Mouse (Mus musculus) heart, postnatal 4 days (tissue): Measurements from ENCODE around the gene Cgnl1. TPM values are rescaled to one million over a fixed set of nuclear protein-coding genes. Genes with fewer than 3 reads are reported as not detected.

ENCODE experiments used
- DNase-seq: peaks from one replicate; pipeline ENCODE4 v3.0.0; 2021
- total RNA-seq, 2 experiments: library from RNA; stranded (reverse); gene quantifications; 2 replicates each; pipeline ENCODE4 v1.2.3; 2021

Cgnl1 gene
- total RNA-seq, 2 experiments from 2014 or later, result 55.8 to 56.7 TPM

DNA sequence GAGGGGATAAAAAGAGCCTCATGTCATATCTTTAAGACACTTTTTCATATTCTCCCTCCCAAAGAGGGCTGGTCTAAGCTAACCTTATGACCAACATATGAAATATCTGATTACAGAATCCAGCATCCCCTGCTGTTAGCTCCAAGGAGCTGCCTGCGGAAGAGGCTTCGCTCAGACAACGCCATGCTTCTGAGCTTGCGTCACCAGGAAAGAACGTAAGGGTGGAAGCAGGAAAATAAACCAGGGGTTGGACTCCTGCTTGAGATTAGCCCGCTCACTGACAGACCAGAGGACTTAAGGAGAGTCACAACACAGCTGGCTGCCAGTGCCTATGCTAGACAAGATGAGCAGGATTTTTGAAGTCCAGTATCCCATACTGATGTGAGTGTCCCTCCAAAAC is 105.0 kb downstream of the Cgnl1 start:
- peak; percentile 55 for DNase-seq

DNA sequence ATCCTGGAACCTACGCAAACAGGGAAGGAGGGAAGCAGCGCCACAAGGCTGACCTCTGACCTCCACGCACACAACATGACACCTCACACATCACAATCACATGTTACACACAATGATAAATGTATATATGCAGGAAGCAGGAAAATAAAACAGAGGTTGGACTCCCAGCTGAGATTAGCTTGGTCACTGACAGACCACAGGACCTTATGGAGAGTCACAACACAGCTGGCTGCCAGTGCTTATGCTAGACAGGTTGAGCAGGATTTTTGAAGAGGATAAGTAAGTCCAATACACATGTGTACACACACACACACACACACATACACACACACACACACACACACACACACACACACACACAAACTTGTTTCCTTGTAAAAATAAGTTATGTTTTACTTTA is 105.9 kb downstream of the Cgnl1 start:
- no peak for DNase-seq

GRCm38 (mm10) chr9:71664855-71665254 is 106.5 kb downstream of the Cgnl1 start:
- DNase-seq, result no peak

GRCm38 (mm10) chr9:71663421-71664217 is 107.8 kb downstream of the Cgnl1 start:
- peak; percentile 21 for DNase-seq

DNA sequence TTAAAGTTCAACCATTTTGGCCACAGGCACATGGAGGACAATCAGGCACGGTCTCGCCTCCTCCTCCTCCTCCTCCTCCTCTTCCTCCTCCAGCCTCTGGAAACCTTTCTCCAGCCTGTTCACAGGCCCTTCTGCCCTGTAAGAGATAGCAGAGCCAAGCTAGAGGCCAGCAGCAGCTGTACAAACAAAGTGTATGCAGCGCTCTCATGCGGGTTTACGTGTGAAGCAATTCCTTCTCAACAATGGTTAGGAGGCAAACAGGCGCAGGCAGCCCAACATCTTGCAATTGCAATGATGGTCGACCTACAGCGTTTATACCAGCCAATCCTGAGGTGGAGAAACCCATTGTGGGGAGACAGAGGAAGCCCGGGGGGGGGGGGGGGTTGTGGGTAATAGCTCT is 110.9 kb downstream of the Cgnl1 start:
- DNase-seq, result peak; percentile 27

GRCm38 (mm10) chr9:71659681-71660080 is 111.7 kb downstream of the Cgnl1 start:
- DNase-seq, result no peak

DNA sequence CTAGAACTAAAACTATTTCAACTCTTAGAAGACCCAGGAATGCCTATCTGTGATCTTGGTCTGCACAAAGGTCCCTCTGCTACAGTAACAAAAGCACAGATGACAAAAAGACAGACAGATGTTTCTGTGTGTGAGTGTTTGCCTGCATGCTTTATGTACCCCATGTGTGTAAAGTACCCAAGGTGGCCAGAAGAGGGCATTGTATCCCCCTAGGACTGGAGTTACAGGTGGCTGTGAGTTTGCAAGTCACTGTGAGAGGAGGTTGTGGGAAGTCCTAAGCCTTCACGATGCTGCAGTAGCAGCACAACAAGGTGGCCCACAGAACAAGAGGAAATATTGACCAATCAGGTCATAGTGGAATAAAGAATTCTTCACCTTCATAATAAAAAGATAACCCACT is 114.2 kb downstream of the Cgnl1 start:
- DNase-seq, result no peak

GRCm38 (mm10) chr9:71654861-71655260 is 116.5 kb downstream of the Cgnl1 start:
- DNase-seq, result no peak

GRCm38 (mm10) chr9:71646115-71646514 is 125.3 kb downstream of the Cgnl1 start:
- DNase-seq, result peak; percentile 89

DNA sequence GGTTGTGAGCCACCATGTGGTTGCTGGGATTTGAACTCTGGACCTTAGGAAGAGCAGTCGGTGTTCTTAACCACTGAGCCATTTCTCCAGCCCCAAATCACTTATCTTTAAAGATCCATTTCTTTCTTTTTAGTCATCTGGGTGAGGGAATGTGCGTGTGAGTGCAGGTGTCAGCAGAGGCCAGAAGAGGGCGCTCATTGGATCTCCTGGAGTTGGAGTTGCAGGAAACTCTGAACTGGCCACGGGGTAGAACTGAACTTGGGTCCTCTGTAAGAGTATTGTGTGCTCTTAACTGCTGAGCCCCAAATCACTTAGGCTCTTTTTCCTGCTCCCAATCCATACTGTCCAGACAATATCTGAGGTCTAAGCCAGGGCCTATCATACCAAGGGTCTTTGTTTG is 127.8 kb downstream of the Cgnl1 start:
- no peak for DNase-seq

DNA sequence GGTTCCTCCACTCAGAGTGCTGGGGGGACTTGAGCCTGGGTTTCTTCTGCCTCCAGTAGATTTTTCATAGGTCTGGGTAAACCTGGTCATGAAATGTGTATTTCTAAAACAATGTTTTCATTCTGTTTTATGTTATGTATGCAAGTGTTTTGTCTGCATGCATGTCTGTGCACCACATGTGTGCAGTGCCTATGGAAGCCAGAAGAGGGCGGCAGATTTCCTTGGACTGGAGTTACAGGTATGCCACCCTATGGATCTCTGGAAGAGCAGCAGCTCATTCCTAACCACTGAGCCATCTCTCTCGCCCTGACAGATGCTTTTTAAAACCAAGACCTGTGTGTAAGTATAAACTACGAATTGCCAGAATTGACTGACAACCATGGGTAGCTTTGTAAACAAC is 129.1 kb downstream of the Cgnl1 start:
- DNase-seq, result no peak

DNA sequence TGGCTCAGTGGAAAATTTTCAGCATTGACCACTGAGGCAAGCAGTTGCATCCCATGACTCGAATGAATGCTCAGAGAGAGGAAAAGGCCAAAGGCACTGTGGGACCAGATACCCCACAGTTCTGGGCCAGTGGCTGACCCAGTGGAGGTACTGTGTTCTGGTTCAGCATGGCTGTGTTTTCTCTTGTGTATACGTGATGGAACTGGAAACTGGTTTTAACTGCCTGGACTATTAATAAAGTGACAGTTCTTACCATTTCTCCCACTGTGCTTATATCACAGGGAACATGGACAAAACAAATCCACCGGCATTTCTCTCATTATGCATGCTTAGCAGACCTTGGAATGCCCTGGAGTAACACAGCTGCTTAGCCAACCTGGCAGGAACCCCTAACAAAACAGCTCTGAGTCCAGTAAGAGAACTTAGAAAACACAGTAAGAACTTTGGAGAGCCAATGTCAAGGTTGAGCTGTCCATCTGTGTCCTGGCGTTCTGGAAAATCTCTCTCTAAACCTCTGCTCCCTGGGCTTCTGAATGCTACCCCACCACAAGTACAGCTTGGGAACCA is 131.0 kb downstream of the Cgnl1 start:
- DNase-seq, result no peak

GRCm38 (mm10) chr9:71638198-71638597 is 133.2 kb downstream of the Cgnl1 start:
- DNase-seq, result no peak

DNA sequence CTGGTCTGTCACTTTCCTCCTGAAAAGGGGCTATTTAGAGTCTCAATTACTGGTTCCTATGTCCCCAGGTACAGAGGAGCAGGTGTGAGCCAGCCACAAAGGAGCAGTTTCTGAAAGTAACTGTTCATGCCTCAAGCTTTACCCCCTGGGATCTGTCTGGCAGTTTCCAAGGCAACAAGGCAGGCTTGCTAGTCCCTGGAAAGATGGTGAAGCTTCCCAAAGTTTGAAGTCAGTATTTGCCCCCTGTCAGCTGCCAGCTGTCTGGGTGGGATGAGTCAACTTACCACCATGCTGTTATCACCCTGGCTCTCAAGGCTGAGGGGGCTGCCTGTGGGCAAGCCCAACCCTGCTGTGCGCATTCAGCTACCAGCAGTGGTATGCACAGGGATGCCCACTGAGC is 134.5 kb downstream of the Cgnl1 start:
- DNase-seq, result no peak

- no peak for DNase-seq
Observed at GRCm38 (mm10) chr9:71635627-71636026, 135.8 kb downstream of the Cgnl1 start.

GRCm38 (mm10) chr9:71634916-71635315 is 136.5 kb downstream of the Cgnl1 start:
- no peak for DNase-seq

DNA sequence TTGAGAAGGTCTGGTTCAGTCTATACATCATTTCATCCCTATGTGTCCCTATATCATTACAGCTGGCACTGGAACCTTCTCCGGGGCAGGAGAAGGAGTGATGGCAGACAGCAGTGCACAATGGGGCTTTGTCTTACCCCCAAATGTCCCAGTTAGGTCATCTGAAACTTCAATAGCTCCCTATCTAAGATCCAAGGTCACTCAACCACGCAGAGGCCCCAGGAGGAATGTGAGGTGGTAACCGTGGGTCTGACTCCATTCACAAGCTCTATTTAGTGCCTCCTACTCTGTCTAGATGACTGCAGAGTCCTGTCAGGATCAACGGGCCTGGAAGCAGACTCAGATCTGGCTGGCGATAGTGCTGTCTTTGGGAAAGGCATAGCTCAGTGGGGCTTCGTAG is 142.5 kb downstream of the Cgnl1 start:
- no peak for DNase-seq

- DNase-seq, result peak; percentile 46
Observed at GRCm38 (mm10) chr9:71628286-71628685, 143.1 kb downstream of the Cgnl1 start.

DNA sequence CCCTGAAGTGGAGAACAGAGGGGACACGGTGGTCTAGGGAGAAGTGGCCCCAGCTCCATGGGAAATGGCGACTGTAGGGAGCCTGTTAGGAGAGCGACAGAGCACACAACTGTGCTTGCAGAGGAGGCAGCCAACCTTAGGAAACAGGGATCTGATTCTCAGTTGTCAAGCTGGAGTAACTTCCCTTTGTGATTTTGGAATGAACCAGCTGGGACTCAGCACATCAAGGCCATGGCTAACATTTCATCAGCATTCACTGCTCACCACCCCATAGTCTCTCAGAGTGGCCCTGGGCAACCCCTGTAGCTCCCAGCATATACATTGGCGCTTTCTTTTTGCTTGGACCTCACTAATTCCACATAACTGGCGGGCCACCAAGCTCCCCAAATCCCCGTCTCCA is 145.4 kb downstream of the Cgnl1 start:
- no peak for DNase-seq

DNA sequence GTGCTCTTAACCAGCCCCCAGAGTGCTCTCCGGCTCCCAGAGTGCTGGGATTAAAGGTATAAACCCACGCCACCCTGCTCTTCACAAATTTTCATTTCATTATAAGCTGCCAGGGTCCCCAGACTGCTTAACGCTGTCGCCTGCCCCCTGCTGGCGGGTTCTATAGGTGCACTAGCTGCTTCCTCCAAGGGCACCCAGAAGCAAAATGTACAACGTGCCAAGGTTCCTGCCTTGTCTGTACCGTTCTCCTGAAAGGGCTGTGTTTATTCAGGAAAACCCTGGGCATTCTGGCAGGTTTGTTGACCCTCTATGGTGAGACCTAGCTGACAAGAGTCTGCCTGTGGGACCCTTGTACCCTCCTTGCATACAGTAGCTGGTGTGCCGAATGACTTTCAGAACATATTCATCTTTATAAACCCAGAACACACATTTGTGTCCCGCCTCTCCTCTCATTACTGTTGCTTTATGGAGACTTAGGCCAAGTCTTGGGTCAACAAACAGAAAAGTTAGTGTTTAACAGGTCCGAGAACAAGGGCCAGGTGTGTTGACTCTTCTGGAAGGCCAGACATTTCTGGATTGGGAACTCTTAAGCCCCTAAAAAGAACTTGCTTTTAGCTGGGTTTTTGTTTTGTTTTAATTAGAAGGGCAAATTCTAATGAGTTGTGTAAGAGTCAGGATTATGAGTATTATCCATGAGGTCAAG is 146.5 kb downstream of the Cgnl1 start:
- DNase-seq, result peak; percentile 82

DNA sequence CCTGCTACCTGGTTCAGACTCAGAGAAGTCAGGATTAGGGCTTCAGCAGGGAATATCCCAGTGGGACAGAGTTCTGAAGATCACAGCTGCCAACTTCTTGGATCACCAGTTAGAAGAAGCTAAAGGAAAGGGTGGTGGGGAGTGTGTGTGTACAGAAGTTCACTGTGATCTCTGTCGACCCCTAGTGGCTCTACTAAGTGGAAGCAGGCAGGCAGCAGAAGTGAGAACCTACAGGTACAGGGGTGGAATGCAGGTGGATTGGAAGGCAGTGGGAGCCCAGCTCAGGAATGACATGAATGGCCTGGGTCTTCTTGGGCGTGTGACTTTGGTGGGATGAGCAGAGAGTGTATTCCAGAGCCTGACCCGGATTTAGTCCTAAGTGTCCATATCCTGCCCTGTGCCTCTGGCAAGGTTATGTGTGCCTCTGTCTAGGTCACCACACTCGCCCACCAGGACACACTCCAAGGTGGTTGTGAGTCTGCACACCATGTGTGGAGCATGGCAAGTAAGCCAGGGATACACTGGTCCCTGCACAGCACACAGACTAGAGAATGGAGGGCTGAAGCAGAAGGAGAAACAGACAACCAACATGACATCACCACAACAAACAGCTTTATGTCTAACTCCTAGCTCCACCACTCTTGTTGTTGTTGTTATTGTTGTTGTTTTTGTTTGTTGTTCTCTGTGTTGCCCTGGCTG is 147.4 kb downstream of the Cgnl1 start:
- peak; percentile 37 for DNase-seq

DNA sequence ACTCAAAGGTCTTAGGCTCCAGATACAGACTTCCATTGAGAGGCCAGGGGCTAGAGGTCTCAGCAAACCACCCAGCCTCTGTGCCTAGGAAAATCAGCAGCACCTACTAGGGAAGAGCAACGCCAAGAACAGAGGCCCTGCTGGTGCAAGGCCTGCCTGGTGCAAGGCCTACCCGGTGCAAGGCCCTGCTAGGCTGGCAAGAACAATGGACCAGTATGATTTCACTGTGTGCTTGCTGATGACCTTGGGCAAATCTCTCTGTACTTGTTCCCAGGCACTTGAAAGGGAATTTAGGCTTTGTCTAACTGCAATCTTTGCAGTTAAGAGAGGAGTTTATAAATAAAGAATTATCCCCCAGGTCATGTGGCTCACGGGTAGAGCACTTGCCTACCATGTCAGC is 148.8 kb downstream of the Cgnl1 start:
- DNase-seq, result no peak

- no peak for DNase-seq
Observed at GRCm38 (mm10) chr9:71621968-71622367, 149.4 kb downstream of the Cgnl1 start.
